Mouse (Mus musculus) brain, adult 2 months (tissue): ENCODE results near the gene Olfr543.

Source experiments
- DNase-seq: peaks from one replicate; pipeline ENCODE4 v3.0.0; 2011; ENCODE audit warnings: low read depth, low spot score

Olfr543 gene

GRCm38 (mm10) chr7:102476601-102477000, 4.9 kb downstream of the Olfr543 start:
- no peak for DNase-seq

GRCm38 (mm10) chr7:102472675-102473074, 8.8 kb downstream of the Olfr543 start:
- DNase-seq: no peak

- no peak for DNase-seq
Measured at GRCm38 (mm10) chr7:102467566-102467965, 13.9 kb downstream of the Olfr543 start.

GRCm38 (mm10) chr7:102458618-102459380, 22.7 kb downstream of the Olfr543 start:
- DNase-seq: no peak

- DNase-seq: no peak
Measured at GRCm38 (mm10) chr7:102446438-102446837, 35.0 kb downstream of the Olfr543 start.

- no peak for DNase-seq
Measured at GRCm38 (mm10) chr7:102444301-102444700, 37.2 kb downstream of the Olfr543 start.

GRCm38 (mm10) chr7:102442432-102442831, 39.0 kb downstream of the Olfr543 start:
- DNase-seq: no peak

- peak; percentile 99 for DNase-seq
Measured at GRCm38 (mm10) chr7:102441657-102442391, 39.7 kb downstream of the Olfr543 start, which contains the start of gene Rrm1. Gene Rrm1 (plus strand): TSS chr7:102441695.

- DNase-seq: no peak
Measured at GRCm38 (mm10) chr7:102440822-102441656, 40.4 kb downstream of the Olfr543 start.

GRCm38 (mm10) chr7:102434344-102434743, 47.1 kb downstream of the Olfr543 start:
- no peak for DNase-seq
